Mouse (Mus musculus) liver, embryonic 14.5 days (tissue): ENCODE data around the gene Zfp987. TPM values are rescaled to one million over a fixed set of nuclear protein-coding genes. Genes with fewer than 3 reads are reported as not detected.
"Not testable (repeated sequence)": the region's sequence is repeated elsewhere in the genome, so short reads cannot be mapped to it uniquely, and the experiment has no call there.

Experiments
- ATAC-seq: fragments of 200-750 bp; cut with Nextera tagmentation; 2 replicates; pipeline ENCODE4 v1.8.0; 2017; ENCODE audit warnings: moderate number of reproducible peaks, mild to moderate bottlenecking, moderate library complexity; ENCODE audit not compliant: insufficient read depth
- DNase-seq, 3 experiments: peaks; one replicate each; pipeline ENCODE4 v3.0.0-alpha.2; 2012 to 2013; ENCODE audit warnings: low read depth in 3 of 3, low spot score in 3 of 3
- H3K27ac ChIP-seq: fragments of 300-500 bp; sonication (generic); 2 replicates; pipeline ENCODE4 v1.5.1; 2014; ENCODE audit warnings: moderate library complexity, mild to moderate bottlenecking, control low read depth, inconsistent platforms
- H3K27me3 ChIP-seq: fragments of 300-500 bp; sonication (generic); 2 replicates; pipeline ENCODE4 v1.6.1; 2014; ENCODE audit warnings: mild to moderate bottlenecking, low read length, moderate library complexity; ENCODE audit not compliant: control insufficient read depth, insufficient read depth
- H3K36me3 ChIP-seq: fragments of 300-500 bp; sonication (generic); replicated peaks from 2 replicates; pipeline ENCODE4 v1.6.1; 2014; ENCODE audit warnings: low read depth; ENCODE audit not compliant: control insufficient read depth, insufficient read depth
- H3K4me1 ChIP-seq, 2 experiments: fragments of 200-500 bp in 1 of 2; fragments of 300-500 bp in 1 of 2; sonication (generic) in 1 of 2; replicated peaks; 2 replicates each; pipeline ENCODE4 v1.6.1; 2012 to 2014; ENCODE audit warnings: antibody characterized with exemption in 1 of 2, inconsistent platforms in 1 of 2, low read length in 1 of 2; ENCODE audit not compliant: control insufficient read depth in 2 of 2, insufficient read depth in 2 of 2
- H3K4me2 ChIP-seq: fragments of 300-500 bp; sonication (generic); 2 replicates; pipeline ENCODE4 v1.6.1; 2014; ENCODE audit warnings: low read depth, mild to moderate bottlenecking, control low read depth, moderate library complexity
- H3K4me3 ChIP-seq, 2 experiments: fragments of 200-500 bp in 1 of 2; fragments of 300-500 bp in 1 of 2; sonication (generic) in 1 of 2; 2 replicates each; pipeline ENCODE4 v1.5.1; 2012 to 2014; ENCODE audit warnings: low read depth in 2 of 2, low read length in 2 of 2, mild to moderate bottlenecking in 2 of 2, control low read depth in 1 of 2, inconsistent platforms in 1 of 2, moderate library complexity in 1 of 2; ENCODE audit not compliant: insufficient read depth in 1 of 2
- H3K9ac ChIP-seq: fragments of 300-500 bp; sonication (generic); replicated peaks from 2 replicates; pipeline ENCODE4 v1.6.1; 2014; ENCODE audit warnings: mild to moderate bottlenecking, control low read depth, moderate library complexity
- H3K9me3 ChIP-seq: fragments of 300-500 bp; sonication (generic); 2 replicates; pipeline ENCODE4 v1.6.1; 2016; ENCODE audit warnings: low read length, mixed read lengths; ENCODE audit not compliant: control insufficient read depth
- WGBS: fragments of 180-500 bp; shearing (Covaris S2); extraction: QIAGEN DNeasy Blood & Tissue Kit; methylation state at CpG from one replicate; pipeline ENCODE4 v1.1.7; 2014; ENCODE audit not compliant: insufficient replicate concordance; 5-methylcytosine and 5-hydroxymethylcytosine counted together
- polyA plus RNA-seq, 2 experiments: library from polyadenylated mRNA; depleted of rRNA in 1 of 2; stranded (reverse) in 1 of 2; unstranded in 1 of 2; fragments of >200 nt; fragmentation: Nextera tagmentation in 1 of 2; extraction: Ambion mirVana in 1 of 2; gene quantifications; 2 replicates each; pipeline versions ENCODE4 v1.2.1 to v1.2.3; 2012 to 2014

Zfp987 gene
- polyA plus RNA-seq, 2 experiments: 0.04 to 0.27 TPM

GRCm38 (mm10) chr4:146156524-146156923, 59.4 kb downstream of the Zfp987 start, which contains the start of gene Zfp600:
TSS of gene Zfp600 (plus strand) at chr4:146156824.
- not testable (repeated sequence) for ATAC-seq, H3K27ac ChIP-seq, H3K27me3 ChIP-seq, H3K36me3 ChIP-seq, H3K9ac ChIP-seq, H3K4me1 ChIP-seq, H3K4me3 ChIP-seq, DNase-seq, H3K4me2 ChIP-seq, H3K9me3 ChIP-seq
- no CpG with 5 or more reads among the region's 6 CpGs for WGBS

- DNase-seq, H3K36me3 ChIP-seq, H3K9me3 ChIP-seq, H3K4me1 ChIP-seq, H3K27me3 ChIP-seq, H3K4me2 ChIP-seq, ATAC-seq, H3K9ac ChIP-seq, H3K4me3 ChIP-seq, H3K27ac ChIP-seq: not testable (repeated sequence)
- 69% methylated on average over 2 of the region's 4 CpGs for WGBS
These were observed 65.8 kb downstream of the Zfp987 start for GRCm38 (mm10) chr4:146162893-146163292.

- WGBS: 54% methylated on average over 3 of the region's 3 CpGs
These were observed 70.2 kb downstream of the Zfp987 start for GRCm38 (mm10) chr4:146167202-146167832.

GRCm38 (mm10) chr4:146167879-146168532, 70.9 kb downstream of the Zfp987 start:
- H3K36me3 ChIP-seq, H3K27ac ChIP-seq, H3K9me3 ChIP-seq, H3K4me2 ChIP-seq, H3K4me3 ChIP-seq, H3K4me1 ChIP-seq, H3K9ac ChIP-seq, DNase-seq, H3K27me3 ChIP-seq: not testable (repeated sequence)
- WGBS: 60% methylated on average over 10 of the region's 10 CpGs
- peak; percentile 62; the same call in 1 of the 2 replicates for ATAC-seq

More at GRCm38 (mm10) chr4:146167202-146167832, 70.2 kb downstream of the Zfp987 start:
- H3K9ac ChIP-seq, H3K4me1 ChIP-seq, DNase-seq, H3K4me3 ChIP-seq, H3K4me2 ChIP-seq, H3K36me3 ChIP-seq, ATAC-seq, H3K27me3 ChIP-seq, H3K27ac ChIP-seq, H3K9me3 ChIP-seq: not testable (repeated sequence)

GRCm38 (mm10) chr4:146168730-146169215, 71.7 kb downstream of the Zfp987 start:
- H3K4me3 ChIP-seq, H3K4me1 ChIP-seq, H3K9ac ChIP-seq, H3K9me3 ChIP-seq, H3K4me2 ChIP-seq, H3K36me3 ChIP-seq, H3K27ac ChIP-seq, DNase-seq, H3K27me3 ChIP-seq: not testable (repeated sequence)
- no CpG with 5 or more reads among the region's 2 CpGs for WGBS
- ATAC-seq: peak; percentile 49

- peak; percentile 43; the same call in 1 of the 2 replicates for ATAC-seq
These were observed 76.5 kb downstream of the Zfp987 start for GRCm38 (mm10) chr4:146173378-146174226.

More at GRCm38 (mm10) chr4:146173378-146174226, 76.5 kb downstream of the Zfp987 start:
- not testable (repeated sequence) for H3K4me2 ChIP-seq, H3K9ac ChIP-seq, H3K36me3 ChIP-seq, H3K27me3 ChIP-seq, DNase-seq, H3K4me1 ChIP-seq, H3K4me3 ChIP-seq, H3K27ac ChIP-seq, H3K9me3 ChIP-seq
- 42% methylated on average over 3 of the region's 4 CpGs for WGBS
